Mouse (Mus musculus) midbrain, postnatal 0 days (tissue): Measurements from ENCODE around the gene Cntnap5c. TPM values are rescaled to one million over a fixed set of nuclear protein-coding genes. Genes with fewer than 3 reads are reported as not detected.
"Not testable (repeated sequence)": the region's sequence is repeated elsewhere in the genome, so short reads cannot be mapped to it uniquely, and the experiment has no call there.

ENCODE experiments used
- ATAC-seq: fragments of 200-750 bp; cut with Nextera tagmentation; 2 replicates; pipeline ENCODE4 v1.8.0; 2017; ENCODE audit warnings: moderate number of reproducible peaks, mild to moderate bottlenecking, moderate TSS enrichment, moderate library complexity; ENCODE audit not compliant: low FRiP score
- DNase-seq: peaks from one replicate; pipeline ENCODE4 v3.0.0-alpha.2; 2015; ENCODE audit warnings: low spot score
- H3K27ac ChIP-seq: fragments of 300-500 bp; sonication (generic); 2 replicates; pipeline ENCODE4 v1.5.1; 2014; ENCODE audit warnings: low read depth, mild to moderate bottlenecking, low read length, mixed read lengths
- H3K27me3 ChIP-seq: fragments of 300-500 bp; sonication (generic); 2 replicates; pipeline ENCODE4 v1.6.1; 2014; ENCODE audit warnings: low read length, control low read depth, mixed read lengths; ENCODE audit not compliant: insufficient read depth
- H3K36me3 ChIP-seq: fragments of 300-500 bp; sonication (generic); 2 replicates; pipeline ENCODE4 v1.6.1; 2014; ENCODE audit warnings: low read length, control low read depth, mixed read lengths; ENCODE audit not compliant: insufficient read depth
- H3K4me1 ChIP-seq: fragments of 300-500 bp; sonication (generic); 2 replicates; pipeline ENCODE4 v1.6.1; 2014; ENCODE audit warnings: mild to moderate bottlenecking, control low read depth, antibody characterized with exemption, low read length, mixed read lengths; ENCODE audit not compliant: insufficient read depth
- H3K4me2 ChIP-seq: fragments of 300-500 bp; sonication (generic); 2 replicates; pipeline ENCODE4 v1.6.1; 2014; ENCODE audit warnings: low read depth, mild to moderate bottlenecking, low read length, mixed read lengths; ENCODE audit not compliant: poor library complexity, severe bottlenecking
- H3K4me3 ChIP-seq: fragments of 300-500 bp; sonication (generic); 2 replicates; pipeline ENCODE4 v1.5.1; 2014; ENCODE audit warnings: low read depth, mild to moderate bottlenecking, low read length, moderate library complexity
- H3K9ac ChIP-seq: fragments of 300-500 bp; sonication (generic); replicated peaks from 2 replicates; pipeline ENCODE4 v1.6.1; 2014; ENCODE audit warnings: mild to moderate bottlenecking, low read length, moderate library complexity, mixed read lengths; ENCODE audit not compliant: poor library complexity, severe bottlenecking
- H3K9me3 ChIP-seq: fragments of 300-500 bp; sonication (generic); 2 replicates; pipeline ENCODE4 v1.6.1; 2016; ENCODE audit warnings: low read length, control low read depth
- CTCF ChIP-seq: IDR thresholded peaks from 2 replicates; pipeline ENCODE4 v1.5.1; 2016; ENCODE audit warnings: antibody characterized with exemption, mild to moderate bottlenecking
- WGBS: fragments of 180-500 bp; shearing (Covaris S2); extraction: QIAGEN DNeasy Blood & Tissue Kit; methylation state at CpG from one replicate; pipeline ENCODE4 v1.1.7; 2014; 5-methylcytosine and 5-hydroxymethylcytosine counted together
- polyA plus RNA-seq: library from polyadenylated mRNA; unstranded; fragments of >200 nt; fragmentation: Nextera tagmentation; extraction: Ambion mirVana; gene quantifications from 2 replicates; pipeline ENCODE4 v1.2.1, GENCODE M21; 2015
- total RNA-seq: library from RNA; depleted of rRNA; stranded (reverse); fragments of >200 nt; gene quantifications from 2 replicates; pipeline ENCODE4 v1.2.3, GENCODE M21; 2014

Gene Cntnap5c
- total and polyA plus RNA-seq, 2 experiments from 2014 or later, result 2.3 to 9.6 TPM

DNA sequence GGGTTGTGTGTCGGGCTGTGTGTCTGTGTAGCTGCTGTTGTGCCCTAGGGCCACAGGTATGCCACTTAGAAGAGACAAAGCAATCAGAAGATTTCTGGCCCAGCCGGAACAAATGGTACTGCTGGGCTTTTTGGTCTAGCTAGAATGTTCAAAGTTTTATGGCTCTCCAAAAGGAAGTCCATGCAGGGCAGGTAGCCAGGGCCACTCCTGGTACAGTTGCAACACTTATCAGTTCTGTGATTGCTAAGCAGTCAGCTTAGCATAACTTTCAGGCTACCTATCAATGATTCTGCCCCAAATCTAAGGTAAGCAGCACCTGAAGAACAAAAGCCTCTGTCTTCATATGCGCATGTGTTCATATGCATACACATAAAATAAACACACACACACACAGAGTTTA is 26.0 kb downstream of the Cntnap5c start:
- ATAC-seq (no peak), DNase-seq (no peak)
- Histone ChIP-seq H3K9me3 (no peaks in the 10 kb centered on the region), H3K4me3 (no peak overlapping the region), H3K27ac (no peak overlapping the region), H3K4me2 (no peak overlapping the region), H3K4me1 (no peaks in the 10 kb centered on the region), H3K36me3 (no peaks in the 10 kb centered on the region), H3K27me3 (no peaks in the 10 kb centered on the region), H3K9ac (no peak overlapping the region)
- TF ChIP-seq CTCF, result no peak
- 86% methylated on average over 3 of the region's 3 CpGs for WGBS

DNA sequence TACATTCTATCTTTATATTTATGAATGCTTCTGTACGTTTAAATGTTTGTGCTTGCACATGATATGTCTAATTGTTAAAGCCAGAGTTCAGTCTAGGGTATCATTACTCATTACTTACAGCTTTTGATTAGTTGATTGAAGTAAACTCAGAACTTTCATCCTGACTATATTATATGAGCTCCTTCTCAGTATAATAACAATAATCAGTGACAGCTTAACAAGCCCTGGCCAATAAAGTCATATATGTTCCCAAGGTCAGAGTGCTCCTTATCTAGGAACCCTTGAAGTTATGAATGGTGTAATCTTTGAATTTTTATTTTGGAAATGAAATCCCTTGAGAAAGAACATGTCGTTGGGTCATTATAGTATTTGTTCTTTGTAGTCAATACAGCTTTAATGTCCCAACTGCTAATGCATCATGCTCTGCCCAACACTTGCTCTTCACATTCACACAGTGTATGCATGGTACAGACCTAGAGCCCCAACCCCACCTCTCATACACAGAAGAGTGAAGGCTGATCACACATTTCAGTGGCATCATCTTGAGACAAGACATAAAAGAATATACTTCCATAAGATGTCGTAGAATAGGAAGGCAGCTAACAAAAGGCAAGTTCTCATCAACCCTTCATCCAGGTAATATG is 27.4 kb downstream of the Cntnap5c start:
- ATAC-seq (no peak), DNase-seq (no peak)
- H3K36me3 ChIP-seq, result no peaks in the 10 kb centered on the region
- TF ChIP-seq CTCF, result no peak
- H3K4me3 ChIP-seq, result no peak overlapping the region
- H3K27me3 ChIP-seq, result no peaks in the 10 kb centered on the region
- H3K4me2 ChIP-seq, result no peak overlapping the region
- no peaks in the 10 kb centered on the region for H3K4me1 ChIP-seq
- no peak overlapping the region for H3K9ac ChIP-seq
- WGBS, result 86% methylated on average over 3 of the region's 3 CpGs
- H3K9me3 ChIP-seq, result no peaks in the 10 kb centered on the region
- H3K27ac ChIP-seq, result no peak overlapping the region

DNA sequence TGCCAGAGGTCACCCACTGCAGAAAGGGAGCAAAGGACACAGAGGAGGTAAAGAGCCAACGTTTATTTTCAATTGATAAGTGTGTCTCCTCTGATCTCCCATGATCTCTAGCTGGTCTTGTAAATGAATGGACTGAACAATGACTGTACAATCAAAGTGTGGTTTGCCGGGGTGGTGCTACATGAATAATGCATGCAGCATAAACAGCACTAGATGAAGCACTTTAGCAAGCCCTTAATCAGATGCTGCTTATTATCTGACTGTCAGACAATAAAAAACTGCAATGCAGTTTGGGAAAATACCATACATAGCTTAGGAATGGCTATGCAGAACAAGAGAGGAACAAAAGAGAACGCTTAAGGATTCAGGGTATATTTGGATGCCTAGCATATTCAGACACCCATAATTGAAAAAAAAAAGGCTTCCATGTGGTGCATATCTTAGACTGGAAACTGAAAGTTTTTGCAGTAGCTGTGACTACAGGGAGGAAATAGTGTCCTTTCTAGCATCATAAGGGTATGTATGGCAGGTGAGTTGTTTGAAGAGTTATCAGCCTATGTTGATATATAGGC is 30.1 kb downstream of the Cntnap5c start:
- Histone ChIP-seq H3K4me1 (no peaks in the 10 kb centered on the region), H3K9me3 (no peaks in the 10 kb centered on the region), H3K4me2 (no peak overlapping the region), H3K27me3 (no peaks in the 10 kb centered on the region), H3K4me3 (no peak overlapping the region), H3K9ac (no peak overlapping the region), H3K36me3 (no peaks in the 10 kb centered on the region), H3K27ac (no peak overlapping the region)
- no peak for TF ChIP-seq CTCF
- DNase-seq (no peak), ATAC-seq (no peak)
- WGBS, result 22% methylated on average over 3 of the region's 3 CpGs

DNA sequence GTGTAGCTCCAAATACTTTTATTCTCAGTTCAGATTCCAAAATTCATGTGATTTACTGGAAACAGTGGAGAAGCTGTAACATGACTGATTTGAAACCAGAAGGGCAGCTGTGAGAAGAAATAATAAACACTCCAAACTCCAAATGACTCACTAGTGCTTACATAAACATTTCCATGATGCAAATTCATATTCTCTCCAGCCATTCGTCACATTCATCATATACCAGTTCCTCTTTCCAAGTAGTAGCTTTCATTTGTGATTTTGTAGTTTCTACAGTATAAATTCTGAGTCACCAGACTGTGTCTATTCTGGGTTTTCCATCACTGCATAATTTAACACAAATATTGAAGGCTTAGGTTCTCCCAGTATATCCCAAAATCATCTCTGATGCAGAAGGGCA is 31.8 kb downstream of the Cntnap5c start:
- H3K4me3 ChIP-seq, result no peak overlapping the region
- H3K9ac ChIP-seq, result no peak overlapping the region
- DNase-seq (no peak), ATAC-seq (no peak)
- no peaks in the 10 kb centered on the region for H3K27me3 ChIP-seq
- no peak for TF ChIP-seq CTCF
- H3K27ac ChIP-seq, result no peak overlapping the region
- no peak overlapping the region for H3K4me2 ChIP-seq
- WGBS, result 87% methylated on average over 1 of the region's 1 CpGs
- no peaks in the 10 kb centered on the region for H3K4me1 ChIP-seq
- H3K9me3 ChIP-seq, result no peaks in the 10 kb centered on the region
- H3K36me3 ChIP-seq, result no peaks in the 10 kb centered on the region

DNA sequence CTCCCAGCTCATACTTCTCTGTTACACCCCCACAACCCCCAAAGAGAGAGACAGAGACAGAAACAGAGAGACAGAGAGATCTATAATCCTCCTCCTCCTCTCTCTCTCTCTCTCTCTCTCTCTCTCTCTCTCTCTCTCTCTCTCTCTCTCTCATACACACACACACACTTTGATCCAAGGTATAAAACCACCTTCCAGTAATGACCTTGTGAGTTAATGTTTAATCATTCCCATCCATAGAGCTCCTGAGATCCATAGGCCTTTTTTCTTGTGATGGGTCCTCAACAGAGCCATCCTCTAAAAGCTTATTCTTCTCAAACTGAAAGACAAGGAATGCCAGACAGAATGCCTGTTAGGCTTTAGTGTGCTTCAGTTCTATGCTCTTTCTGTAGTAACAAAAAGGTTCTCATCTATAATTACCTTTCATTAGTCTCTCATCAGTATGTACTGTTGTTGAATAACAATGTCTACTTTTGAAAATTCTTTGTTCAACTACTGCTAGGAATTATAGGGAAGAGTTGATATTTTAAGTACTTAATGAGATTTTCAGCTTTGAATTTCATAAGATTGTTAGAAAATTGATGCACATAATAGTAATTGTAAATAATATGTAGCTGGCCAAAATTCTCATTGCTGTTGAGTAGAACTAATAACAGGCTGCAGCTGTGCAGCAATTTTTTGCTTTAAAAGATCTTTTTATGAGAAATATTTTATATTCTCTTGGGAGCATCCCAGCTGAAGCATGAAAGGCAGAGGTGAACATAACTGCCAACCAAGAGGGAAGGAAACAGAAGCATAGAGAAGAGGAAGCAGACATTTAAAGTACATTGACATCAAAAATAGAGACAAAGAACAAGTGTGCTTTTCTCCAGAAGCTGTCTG is 68.0 kb downstream of the Cntnap5c start:
- H3K9me3 ChIP-seq, result no peaks in the 10 kb centered on the region
- no peaks in the 10 kb centered on the region for H3K27me3 ChIP-seq
- no peaks in the 10 kb centered on the region for H3K4me1 ChIP-seq
- no peak overlapping the region for H3K27ac ChIP-seq
- DNase-seq, result no peak
- H3K36me3 ChIP-seq, result no peaks in the 10 kb centered on the region
- H3K9ac ChIP-seq, result no peak overlapping the region
- no peak overlapping the region for H3K4me3 ChIP-seq
- TF ChIP-seq CTCF, result no peak
- ATAC-seq, result no peak
- H3K4me2 ChIP-seq, result no peak overlapping the region

DNA sequence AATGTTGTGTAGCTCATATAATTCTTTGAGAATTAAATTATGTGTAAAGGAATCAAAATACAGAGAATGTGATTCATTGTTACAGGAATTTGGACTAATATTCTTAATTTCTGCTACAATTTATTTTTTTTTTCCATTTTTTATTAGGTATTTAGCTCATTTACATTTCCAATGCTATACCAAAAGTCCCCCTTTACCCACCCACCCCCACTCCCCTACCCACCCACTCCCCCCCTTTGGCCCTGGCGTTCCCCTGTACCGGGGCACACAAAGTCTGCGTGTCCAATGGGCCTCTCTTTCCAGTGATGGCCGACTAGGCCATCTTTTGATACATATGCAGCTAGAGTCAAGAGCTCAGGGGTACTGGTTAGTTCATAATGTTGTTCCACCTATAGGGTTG is 86.4 kb downstream of the Cntnap5c start:
- H3K27me3 ChIP-seq, H3K9ac ChIP-seq, H3K36me3 ChIP-seq, H3K4me1 ChIP-seq, H3K4me3 ChIP-seq, H3K27ac ChIP-seq, DNase-seq, H3K4me2 ChIP-seq, H3K9me3 ChIP-seq: not testable (repeated sequence)
- no CpG with 5 or more reads among the region's 4 CpGs for WGBS
- ATAC-seq, result peak; percentile 60; the same call in 1 of the 2 replicates
